Mouse (Mus musculus): ENCODE measurements around the gene Gclm.

Gclm gene

GRCm38 (mm10) chr3:122292300-122293222 lies 47.2 kb downstream of the Gclm start:
- peak; percentile 91 for DNase-seq (ENCODE audit: low read depth, low spot score)

GRCm38 (mm10) chr3:122293223-122293953 lies 48.0 kb downstream of the Gclm start:
- DNase-seq (ENCODE audit: low read depth, low spot score): peak; percentile 82

- peak; percentile 87 for DNase-seq (ENCODE audit: low read depth, low spot score)
Observed at GRCm38 (mm10) chr3:122293954-122294850, 48.8 kb downstream of the Gclm start, which contains the start of gene Bcar3. Gene Bcar3, plus strand, starts transcription at chr3:122294136.

GRCm38 (mm10) chr3:122295511-122295910 lies 50.2 kb downstream of the Gclm start:
- DNase-seq (ENCODE audit: low read depth, low spot score): peak; percentile 54

GRCm38 (mm10) chr3:122296979-122297378 lies 51.6 kb downstream of the Gclm start:
- peak; percentile 53 for DNase-seq (ENCODE audit: low read depth, low spot score)

- DNase-seq (ENCODE audit: low read depth, low spot score): peak; percentile 35
Observed at GRCm38 (mm10) chr3:122300983-122301919, 55.9 kb downstream of the Gclm start.

GRCm38 (mm10) chr3:122304560-122304959 lies 59.2 kb downstream of the Gclm start:
- DNase-seq (ENCODE audit: low read depth, low spot score): no peak

- DNase-seq (ENCODE audit: low read depth, low spot score): no peak
Observed at GRCm38 (mm10) chr3:122307894-122308671, 62.7 kb downstream of the Gclm start.

- no peak for DNase-seq (ENCODE audit: low read depth, low spot score)
Observed at GRCm38 (mm10) chr3:122308981-122309380, 63.6 kb downstream of the Gclm start.

- peak; percentile 53 for DNase-seq (ENCODE audit: low read depth, low spot score)
Observed at GRCm38 (mm10) chr3:122312078-122312477, 66.7 kb downstream of the Gclm start.

- no peak for DNase-seq (ENCODE audit: low read depth, low spot score)
Observed at GRCm38 (mm10) chr3:122312936-122313629, 67.7 kb downstream of the Gclm start.

GRCm38 (mm10) chr3:122313936-122314335 lies 68.6 kb downstream of the Gclm start:
- DNase-seq (ENCODE audit: low read depth, low spot score): no peak

- no peak for DNase-seq (ENCODE audit: low read depth, low spot score)
Observed at GRCm38 (mm10) chr3:122316621-122317020, 71.3 kb downstream of the Gclm start.

- DNase-seq (ENCODE audit: low read depth, low spot score): no peak
Observed at GRCm38 (mm10) chr3:122317339-122317738, 72.0 kb downstream of the Gclm start.
